Mouse (Mus musculus): ENCODE results near the gene Pet2. TPM values are rescaled to one million over a fixed set of nuclear protein-coding genes. Genes with fewer than 3 reads are reported as not detected.

Pet2 gene
- polyA plus RNA-seq (2011; ENCODE audit: insufficient read depth, insufficient read length, low read depth, missing spikeins), result not detected in 2 replicates

- no peak within 1 kb of the TSS for H3K27ac ChIP-seq (ENCODE audit: insufficient read depth, low read length)
- TF ChIP-seq POLR2A (IDR thresholded peaks at IDR 0.05; ENCODE audit: insufficient read depth, low read length) (no peak), EP300 (IDR thresholded peaks at IDR 0.05; ENCODE audit: insufficient read depth, low read depth, low read length) (no peak), CTCF (IDR thresholded peaks at IDR 0.05; ENCODE audit: low read depth, low read length) (no peak)
- H3K9me3 ChIP-seq (replicated peaks; ENCODE audit: control insufficient read depth, insufficient read depth, low read length, poor library complexity, severe bottlenecking), result no peaks in the 10 kb centered on the region
- no peak within 1 kb of the TSS for H3K4me3 ChIP-seq (ENCODE audit: low read depth, low read length)
- H3K36me3 ChIP-seq (ENCODE audit: control insufficient read depth, insufficient read depth, low read length, poor library complexity, severe bottlenecking), result no peaks in the 10 kb centered on the region
- H3K4me1 ChIP-seq (ENCODE audit: control insufficient read depth, insufficient read depth, low read length), result no peaks in the 10 kb centered on the region
- H3K27me3 ChIP-seq (ENCODE audit: control insufficient read depth, insufficient read depth, low read length, poor library complexity, severe bottlenecking), result no peaks in the 10 kb centered on the region
- no peak within 1 kb of the TSS for H3K9ac ChIP-seq (ENCODE audit: low read depth, poor library complexity, severe bottlenecking)
These were observed at the start of gene Pet2 for GRCm38 (mm10) chrX:89409589-89409988. Gene Pet2, minus strand, starts transcription at chrX:89409689.
